Mouse (Mus musculus) hindbrain, embryonic 11.5 days (tissue): ENCODE measurements at regions not wholly inside any gene's neighbourhood (a gene's known extent, or its start where the extent isn't known, plus 50 kb on each side); places are given as distances from the start of the nearest gene placed in this dataset.

Experiments
- ATAC-seq: fragments of 200-750 bp; cut with Nextera tagmentation; 2 replicates; pipeline ENCODE4 v1.8.0; 2017; ENCODE audit warnings: mild to moderate bottlenecking, moderate TSS enrichment, moderate library complexity; ENCODE audit not compliant: low FRiP score
- DNase-seq: peaks from one replicate; pipeline ENCODE4 v3.0.0-alpha.2; 2015; ENCODE audit warnings: low spot score
- H3K27ac ChIP-seq: fragments of 300-500 bp; sonication (generic); 2 replicates; pipeline ENCODE4 v1.5.1; 2014; ENCODE audit warnings: mild to moderate bottlenecking, low read depth, low read length
- H3K27me3 ChIP-seq: fragments of 300-500 bp; sonication (generic); 2 replicates; pipeline ENCODE4 v1.6.1; 2014; ENCODE audit warnings: mild to moderate bottlenecking, low read length, moderate library complexity, mixed read lengths; ENCODE audit not compliant: control insufficient read depth, insufficient read depth
- H3K36me3 ChIP-seq: fragments of 300-500 bp; sonication (generic); 2 replicates; pipeline ENCODE4 v1.6.1; 2014; ENCODE audit warnings: mild to moderate bottlenecking, low read length, moderate library complexity, mixed read lengths; ENCODE audit not compliant: control insufficient read depth, insufficient read depth
- H3K4me1 ChIP-seq: fragments of 300-500 bp; sonication (generic); replicated peaks from 2 replicates; pipeline ENCODE4 v1.6.1; 2014; ENCODE audit warnings: low read length, mixed read lengths; ENCODE audit not compliant: control insufficient read depth, insufficient read depth
- H3K4me2 ChIP-seq: fragments of 300-500 bp; sonication (generic); replicated peaks from 2 replicates; pipeline ENCODE4 v1.6.1; 2014; ENCODE audit warnings: mild to moderate bottlenecking, low read depth, low read length
- H3K4me3 ChIP-seq: fragments of 300-500 bp; sonication (generic); 2 replicates; pipeline ENCODE4 v1.5.1; 2014; ENCODE audit warnings: low read depth, low read length
- H3K9ac ChIP-seq: fragments of 300-500 bp; sonication (generic); 2 replicates; pipeline ENCODE4 v1.6.1; 2014; ENCODE audit warnings: low read depth, low read length
- H3K9me3 ChIP-seq: fragments of 300-500 bp; sonication (generic); 2 replicates; pipeline ENCODE4 v1.6.1; 2016; ENCODE audit warnings: low read length; ENCODE audit not compliant: control insufficient read depth
- WGBS: fragments of 180-500 bp; shearing (Covaris S2); extraction: QIAGEN DNeasy Blood & Tissue Kit; methylation state at CpG from one replicate; pipeline ENCODE4 v1.1.7; 2014; 5-methylcytosine and 5-hydroxymethylcytosine counted together

DNA sequence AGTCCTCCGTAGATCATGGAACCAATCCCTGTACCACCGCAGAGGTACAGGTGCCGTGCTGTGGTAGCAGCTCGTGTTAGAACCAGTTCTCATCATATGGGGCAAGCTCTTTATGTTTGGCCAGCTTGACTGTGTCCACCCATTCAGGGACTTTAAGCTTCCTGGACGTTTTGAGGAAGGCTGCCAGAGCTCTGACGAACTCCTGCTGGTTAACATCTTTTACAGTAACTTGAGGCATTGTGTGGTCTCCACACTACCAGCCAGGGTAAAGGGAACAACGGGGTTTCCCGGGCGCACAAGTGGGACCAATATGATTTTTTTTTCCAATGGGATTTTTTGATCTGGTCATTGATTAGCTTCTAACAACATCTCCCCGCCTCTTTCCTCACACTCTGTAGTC, 220.1 kb downstream of the Lrig3 start:
- Histone ChIP-seq H3K4me2 (no peak overlapping the region), H3K27me3 (no peaks in the 10 kb centered on the region), H3K27ac (no peak overlapping the region), H3K9ac (no peak overlapping the region), H3K9me3 (no peaks in the 10 kb centered on the region), H3K36me3 (no peaks in the 10 kb centered on the region), H3K4me1 (no peaks in the 10 kb centered on the region), H3K4me3 (no peak overlapping the region)
- 90% methylated on average over 10 of the region's 10 CpGs for WGBS
- DNase-seq (no peak), ATAC-seq (no peak)

DNA sequence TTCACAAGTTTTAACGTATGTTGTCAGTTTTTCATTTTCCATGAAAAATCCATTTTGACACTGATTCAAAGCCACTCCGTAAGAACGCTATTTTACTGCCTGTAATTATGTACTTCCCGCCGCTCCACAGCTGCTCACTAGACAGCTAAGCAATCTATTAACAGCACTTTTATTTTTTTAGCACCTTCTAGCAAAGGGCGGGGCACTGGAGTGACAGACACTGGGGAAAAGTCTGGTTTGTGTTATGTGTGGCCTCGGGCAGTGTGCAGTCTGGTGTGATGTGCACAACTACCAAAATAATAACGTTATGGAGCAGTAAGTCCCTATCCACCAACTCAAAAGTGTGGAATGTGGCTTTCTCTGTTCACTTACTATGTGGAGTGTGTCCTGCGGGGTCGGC, 223.0 kb downstream of the Lrig3 start:
- H3K9ac ChIP-seq, result no peak overlapping the region
- ATAC-seq, result no peak
- no peak overlapping the region for H3K4me2 ChIP-seq
- no peak overlapping the region for H3K4me3 ChIP-seq
- no peaks in the 10 kb centered on the region for H3K4me1 ChIP-seq
- H3K9me3 ChIP-seq, result no peaks in the 10 kb centered on the region
- DNase-seq, result no peak
- H3K27me3 ChIP-seq, result no peaks in the 10 kb centered on the region
- 81% methylated on average over 10 of the region's 10 CpGs for WGBS
- no peaks in the 10 kb centered on the region for H3K36me3 ChIP-seq
- no peak overlapping the region for H3K27ac ChIP-seq
